Mouse (Mus musculus) bone marrow, adult 2 months (tissue): ENCODE results near the gene Dusp10.

Experiments
- CTCF ChIP-seq: fragments of 200-500 bp; IDR thresholded peaks from 2 replicates; pipeline ENCODE4 v1.5.1; 2011; ENCODE audit warnings: low read length, control low read depth; ENCODE audit not compliant: control insufficient read depth, insufficient read depth
- POLR2A ChIP-seq: fragments of 200-500 bp; IDR thresholded peaks from 2 replicates; pipeline ENCODE4 v1.6.1; 2011; ENCODE audit warnings: low read depth, mild to moderate bottlenecking, control low read depth, low read length, borderline replicate concordance; ENCODE audit not compliant: control insufficient read depth

DNA sequence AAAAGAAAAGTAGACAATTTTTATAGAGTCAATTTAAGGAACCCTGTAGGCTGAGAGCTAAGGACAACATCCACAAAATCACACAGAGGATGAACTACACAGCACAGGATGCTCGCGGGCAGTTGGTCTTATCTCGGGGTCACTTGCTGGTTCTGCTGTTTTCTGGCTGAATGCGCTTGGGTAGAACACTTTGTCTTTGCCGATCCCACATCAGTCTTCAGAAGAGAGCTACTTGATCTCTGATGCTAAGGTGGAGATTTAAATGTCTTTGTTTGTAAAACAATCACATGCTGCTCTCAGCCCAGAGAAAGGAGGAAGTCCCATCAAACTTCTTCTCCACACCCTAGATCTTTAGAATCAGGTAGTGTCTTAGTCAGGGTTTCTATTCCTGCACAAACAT is 12.0 kb downstream of the Dusp10 start:
- TF ChIP-seq POLR2A (no peak), CTCF (no peak)
